Mouse (Mus musculus) right cerebral cortex, postnatal 36 days (tissue): ENCODE results near the gene Ppp2r1b.
A peak's percentile ranks its signal among the peaks of the same experiment; 100 is the strongest.
"Not testable (repeated sequence)": the region's sequence is repeated elsewhere in the genome, so short reads cannot be mapped to it uniquely, and the experiment has no call there.

Source experiments
- DNase-seq, 2 experiments: peaks; one replicate each; pipeline ENCODE4 v3.0.0; 2022; ENCODE audit warnings: low spot score in 2 of 2, mixed read lengths in 1 of 2

Ppp2r1b gene

GRCm38 (mm10) chr9:50845081-50845480 lies at the start of gene Ppp2r1b:
TSS of gene Ppp2r1b (plus strand) at chr9:50845301.
- no peak for DNase-seq

GRCm38 (mm10) chr9:50796776-50797175 lies 48.3 kb upstream of the Ppp2r1b start:
- DNase-seq, result no peak

GRCm38 (mm10) chr9:50797641-50798040 lies 47.5 kb upstream of the Ppp2r1b start:
- no peak for DNase-seq

GRCm38 (mm10) chr9:50798368-50798767 lies 46.7 kb upstream of the Ppp2r1b start:
- DNase-seq, result no peak

GRCm38 (mm10) chr9:50800985-50801384 lies 44.1 kb upstream of the Ppp2r1b start:
- DNase-seq, result no peak

- no peak for DNase-seq
Measured at GRCm38 (mm10) chr9:50803055-50803671, 41.9 kb upstream of the Ppp2r1b start.

GRCm38 (mm10) chr9:50808471-50808870 lies 36.6 kb upstream of the Ppp2r1b start:
- no peak for DNase-seq

GRCm38 (mm10) chr9:50809146-50809545 lies 36.0 kb upstream of the Ppp2r1b start:
- no peak for DNase-seq

GRCm38 (mm10) chr9:50811187-50811586 lies 33.9 kb upstream of the Ppp2r1b start:
- DNase-seq, result no peak

- DNase-seq, result no peak
Measured at GRCm38 (mm10) chr9:50811746-50812145, 33.4 kb upstream of the Ppp2r1b start.

GRCm38 (mm10) chr9:50813796-50814195 lies 31.3 kb upstream of the Ppp2r1b start:
- DNase-seq, result no peak

- no peak for DNase-seq
Measured at GRCm38 (mm10) chr9:50815666-50816065, 29.4 kb upstream of the Ppp2r1b start.

GRCm38 (mm10) chr9:50816512-50816911 lies 28.6 kb upstream of the Ppp2r1b start:
- no peak for DNase-seq

GRCm38 (mm10) chr9:50818050-50818449 lies 27.1 kb upstream of the Ppp2r1b start:
- DNase-seq, result no peak

- peak in 1 of 2 experiments; percentile 52 for DNase-seq
Measured at GRCm38 (mm10) chr9:50819716-50820115, 25.4 kb upstream of the Ppp2r1b start.

- no peak for DNase-seq
Measured at GRCm38 (mm10) chr9:50821651-50822050, 23.4 kb upstream of the Ppp2r1b start.

- no peak for DNase-seq
Measured at GRCm38 (mm10) chr9:50822216-50822615, 22.9 kb upstream of the Ppp2r1b start.

GRCm38 (mm10) chr9:50823779-50824453 lies 21.2 kb upstream of the Ppp2r1b start:
- no peak for DNase-seq

- DNase-seq, result no peak
Measured at GRCm38 (mm10) chr9:50831514-50831913, 13.6 kb upstream of the Ppp2r1b start.

GRCm38 (mm10) chr9:50832162-50832561 lies 12.9 kb upstream of the Ppp2r1b start:
- no peak for DNase-seq

GRCm38 (mm10) chr9:50832582-50832981 lies 12.5 kb upstream of the Ppp2r1b start:
- DNase-seq, result not testable (repeated sequence)

GRCm38 (mm10) chr9:50833786-50834185 lies 11.3 kb upstream of the Ppp2r1b start:
- DNase-seq, result no peak

GRCm38 (mm10) chr9:50835068-50835705 lies 9.9 kb upstream of the Ppp2r1b start:
- no peak for DNase-seq
